Mouse (Mus musculus): ENCODE measurements around the gene Sh3rf3.

Sh3rf3 gene

GRCm38 (mm10) chr10:58908451-58908850 is 95.3 kb downstream of the Sh3rf3 start:
- no peak for DNase-seq (ENCODE audit: extremely low read depth, insufficient read length, low spot score)

GRCm38 (mm10) chr10:58915301-58916245 is 102.4 kb downstream of the Sh3rf3 start:
- peak; percentile 21 for DNase-seq (ENCODE audit: extremely low read depth, insufficient read length, low spot score)

GRCm38 (mm10) chr10:58921643-58922188 is 108.6 kb downstream of the Sh3rf3 start:
- DNase-seq (ENCODE audit: extremely low read depth, insufficient read length, low spot score): no peak

- DNase-seq (ENCODE audit: extremely low read depth, insufficient read length, low spot score): no peak
These were observed 109.2 kb downstream of the Sh3rf3 start for GRCm38 (mm10) chr10:58922216-58922829.

- no peak for DNase-seq (ENCODE audit: extremely low read depth, insufficient read length, low spot score)
These were observed 109.8 kb downstream of the Sh3rf3 start for GRCm38 (mm10) chr10:58922993-58923392.

DNA sequence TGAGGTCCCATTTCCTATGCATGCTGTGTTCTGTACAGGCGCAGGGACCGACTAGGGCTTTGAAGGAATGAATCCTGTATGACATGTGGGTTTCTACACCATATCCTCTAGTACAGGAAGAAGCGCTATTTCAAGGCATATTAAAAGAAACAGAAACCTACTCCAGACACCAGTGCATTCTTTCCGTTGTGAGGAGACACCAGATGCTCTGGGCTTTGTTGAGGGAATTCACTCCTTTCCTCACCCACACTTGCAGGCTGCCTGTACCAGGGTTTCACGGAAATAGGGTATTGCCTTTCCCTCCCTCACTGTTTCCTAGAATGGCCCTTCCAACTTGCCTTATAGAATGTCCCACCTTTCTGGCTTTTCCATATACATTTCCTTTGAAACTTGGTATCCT is 113.4 kb downstream of the Sh3rf3 start:
- DNase-seq (ENCODE audit: extremely low read depth, insufficient read length, low spot score): no peak

- DNase-seq (ENCODE audit: extremely low read depth, insufficient read length, low spot score): no peak
These were observed 115.8 kb downstream of the Sh3rf3 start for GRCm38 (mm10) chr10:58928952-58929442.

GRCm38 (mm10) chr10:58932151-58932773 is 119.1 kb downstream of the Sh3rf3 start:
- DNase-seq (ENCODE audit: extremely low read depth, insufficient read length, low spot score): no peak

GRCm38 (mm10) chr10:58935606-58936005 is 122.4 kb downstream of the Sh3rf3 start:
- DNase-seq (ENCODE audit: extremely low read depth, insufficient read length, low spot score): no peak

DNA sequence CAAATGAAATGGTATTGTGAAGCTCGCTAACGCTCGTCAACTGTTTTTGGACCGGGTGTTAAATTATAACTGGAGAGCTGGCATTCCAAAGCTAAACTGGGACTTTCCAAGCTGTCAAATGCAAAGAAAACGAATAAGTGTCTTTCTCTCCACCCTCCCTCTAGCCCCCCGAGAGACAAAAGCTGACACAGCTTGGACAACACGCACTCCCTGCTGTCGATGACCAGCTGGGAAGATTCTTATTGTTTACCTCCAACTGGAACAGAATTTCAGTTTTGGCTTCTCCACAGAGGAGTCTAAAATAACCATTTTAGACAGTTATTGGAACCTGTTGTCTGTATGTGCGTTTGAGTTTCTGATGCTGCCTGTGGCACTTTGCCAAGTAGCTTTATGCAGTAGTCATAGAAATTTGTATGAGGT is 123.3 kb downstream of the Sh3rf3 start:
- no peak for DNase-seq (ENCODE audit: extremely low read depth, insufficient read length, low spot score)

DNA sequence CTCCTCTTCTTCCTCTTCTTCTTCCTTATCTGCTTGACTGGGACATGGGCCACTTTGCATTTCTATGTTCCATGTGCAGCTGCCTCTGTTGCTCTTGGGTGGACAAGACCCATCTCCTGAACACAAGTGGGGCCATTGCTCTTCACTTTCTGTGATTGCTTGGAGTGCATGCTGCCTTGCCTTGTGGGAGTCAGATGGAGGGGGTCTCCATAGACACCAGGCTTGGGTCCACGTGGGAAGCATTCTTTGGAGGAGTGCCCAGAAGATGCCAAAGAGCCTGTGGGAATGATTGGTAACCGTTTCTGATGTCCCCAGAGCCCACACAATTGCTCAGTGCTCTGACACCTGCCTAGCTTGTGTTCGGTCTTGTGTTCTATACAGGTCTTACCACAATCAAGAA is 124.4 kb downstream of the Sh3rf3 start:
- no peak for DNase-seq (ENCODE audit: extremely low read depth, insufficient read length, low spot score)

DNA sequence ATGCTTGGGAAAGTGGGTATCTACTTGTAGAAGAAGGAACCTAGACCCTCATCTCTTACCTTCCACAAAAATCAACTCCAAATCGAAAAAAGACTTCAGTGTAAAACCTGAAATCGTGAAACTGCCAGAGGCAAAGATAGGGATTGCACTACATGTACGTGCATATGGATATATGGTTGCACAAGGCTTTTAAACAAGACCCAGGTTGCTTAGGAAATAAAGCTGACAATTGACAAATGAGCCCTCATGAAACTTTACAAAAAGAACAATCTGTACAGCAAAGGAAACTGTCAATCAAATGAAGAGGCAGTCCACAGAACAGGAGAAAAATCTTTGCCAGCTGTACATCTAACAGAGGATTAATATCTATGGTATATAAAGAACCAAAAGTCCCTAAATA is 129.7 kb downstream of the Sh3rf3 start:
- no peak for DNase-seq (ENCODE audit: extremely low read depth, insufficient read length, low spot score)

DNA sequence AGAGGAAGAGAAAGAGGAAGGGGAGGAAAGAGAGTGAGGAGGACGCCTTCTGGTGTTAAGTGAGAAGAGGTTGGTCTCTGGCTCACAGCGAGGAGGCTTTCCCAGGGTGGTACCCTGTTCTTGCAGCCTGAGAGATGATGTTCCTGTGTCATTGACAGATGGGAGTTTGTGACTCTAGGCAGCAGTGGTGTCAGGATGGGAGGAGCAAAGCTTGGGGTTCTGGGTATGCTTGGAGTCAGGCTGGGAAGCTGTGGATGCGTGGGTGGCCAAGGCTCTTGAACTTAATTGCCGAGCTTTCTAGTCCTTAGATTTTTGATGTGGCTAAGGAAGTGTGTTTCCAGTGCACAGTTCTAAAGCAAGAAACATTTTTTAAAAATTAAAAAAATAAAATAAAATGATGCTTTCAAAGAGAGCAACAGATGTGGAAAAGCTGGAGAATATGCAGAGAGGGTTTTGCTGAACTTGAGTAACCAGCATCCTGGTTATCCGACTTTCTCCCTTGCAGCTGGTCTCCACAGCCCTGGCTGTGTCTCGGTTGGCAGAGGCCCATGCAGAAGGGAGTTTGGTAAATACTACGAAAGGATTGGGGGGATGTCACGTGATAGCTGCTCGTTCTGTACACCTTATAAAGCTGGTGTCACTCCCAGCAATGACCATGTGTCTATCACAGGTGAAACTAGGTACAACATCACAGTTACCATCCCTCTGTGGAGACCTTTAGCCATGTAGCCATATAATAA is 130.7 kb downstream of the Sh3rf3 start:
- no peak for DNase-seq (ENCODE audit: extremely low read depth, insufficient read length, low spot score)

DNA sequence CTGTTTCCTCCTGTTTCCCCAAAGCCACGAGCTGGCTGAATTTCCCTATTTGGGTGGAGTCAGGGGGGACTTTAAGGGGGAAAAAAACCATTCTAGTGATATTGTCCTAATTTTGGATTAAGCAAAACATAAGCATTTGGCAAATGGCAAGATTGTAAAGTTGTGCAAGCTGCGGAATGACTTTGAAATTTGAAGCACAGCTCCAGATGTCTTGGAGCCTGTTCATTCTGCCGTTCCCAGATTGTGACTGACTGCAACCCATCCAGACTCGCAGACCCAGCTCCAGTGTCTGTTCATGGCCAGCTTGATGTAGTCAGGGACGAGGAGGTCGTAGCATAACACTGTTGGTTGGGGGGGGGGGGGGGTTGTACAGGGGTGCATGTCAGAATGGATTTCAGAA is 131.8 kb downstream of the Sh3rf3 start:
- no peak for DNase-seq (ENCODE audit: extremely low read depth, insufficient read length, low spot score)

GRCm38 (mm10) chr10:58949770-58950638 is 136.8 kb downstream of the Sh3rf3 start:
- DNase-seq (ENCODE audit: extremely low read depth, insufficient read length, low spot score): no peak

DNA sequence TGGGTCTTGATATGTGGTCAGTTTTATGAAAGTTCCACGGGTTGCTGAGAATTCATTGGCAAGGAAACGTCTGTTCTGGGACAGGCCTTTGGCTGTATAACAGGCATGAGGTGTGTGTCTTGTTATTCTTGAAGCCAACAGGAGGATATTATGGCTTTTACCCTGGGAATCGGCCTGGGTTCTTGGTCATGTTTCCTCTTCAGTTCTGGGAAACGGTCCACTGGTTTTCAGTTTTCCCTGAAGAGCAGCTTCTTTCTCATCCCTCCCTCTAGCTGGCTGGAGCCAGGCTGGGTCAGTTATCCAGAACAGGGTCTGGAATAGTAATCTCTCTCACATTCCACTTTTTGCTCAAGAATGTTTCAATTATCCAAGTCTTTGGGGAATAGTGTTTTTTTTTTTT is 147.0 kb downstream of the Sh3rf3 start:
- DNase-seq (ENCODE audit: extremely low read depth, insufficient read length, low spot score): no peak

- DNase-seq (ENCODE audit: extremely low read depth, insufficient read length, low spot score): no peak
These were observed 155.1 kb downstream of the Sh3rf3 start for GRCm38 (mm10) chr10:58968236-58968635.

DNA sequence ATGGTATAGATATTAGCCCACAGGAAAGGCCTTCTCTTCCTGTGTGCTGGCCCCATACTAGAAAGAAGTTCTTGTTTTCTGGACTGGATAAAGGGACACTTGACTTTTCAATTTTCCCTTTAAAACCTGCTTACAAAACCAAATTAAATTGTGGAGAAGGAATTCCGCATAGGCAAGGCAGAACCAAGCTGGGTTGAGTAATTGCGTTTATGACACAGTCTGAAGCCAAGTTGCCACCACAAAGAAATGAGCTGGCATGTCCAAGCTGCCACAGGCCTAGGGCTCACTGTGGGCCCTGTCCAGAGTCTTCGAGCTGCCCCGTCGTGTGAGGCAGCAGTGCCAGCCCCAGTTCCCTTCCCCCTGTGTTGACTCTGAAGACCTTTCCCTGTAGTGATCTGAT is 156.2 kb downstream of the Sh3rf3 start:
- DNase-seq (ENCODE audit: extremely low read depth, insufficient read length, low spot score): peak; percentile 70

GRCm38 (mm10) chr10:58972115-58972514 is 159.0 kb downstream of the Sh3rf3 start:
- DNase-seq (ENCODE audit: extremely low read depth, insufficient read length, low spot score): no peak

Data from 3134 (cell line).